Mouse (Mus musculus) kidney, adult 2 months (tissue): ENCODE results near the gene AI182371.

Source experiments
- CTCF ChIP-seq: fragments of 200-500 bp; conservative IDR thresholded peaks from 2 replicates; pipeline ENCODE4 v1.5.1; 2011; ENCODE audit warnings: low read depth, mild to moderate bottlenecking, control low read depth, low read length, moderate library complexity, mixed read lengths; ENCODE audit not compliant: insufficient read depth, insufficient read length
- POLR2A ChIP-seq: fragments of 200-500 bp; IDR thresholded peaks from one replicate; pipeline ENCODE4 v1.6.1; 2011; ENCODE audit warnings: low read depth, low read length, control low read depth

DNA sequence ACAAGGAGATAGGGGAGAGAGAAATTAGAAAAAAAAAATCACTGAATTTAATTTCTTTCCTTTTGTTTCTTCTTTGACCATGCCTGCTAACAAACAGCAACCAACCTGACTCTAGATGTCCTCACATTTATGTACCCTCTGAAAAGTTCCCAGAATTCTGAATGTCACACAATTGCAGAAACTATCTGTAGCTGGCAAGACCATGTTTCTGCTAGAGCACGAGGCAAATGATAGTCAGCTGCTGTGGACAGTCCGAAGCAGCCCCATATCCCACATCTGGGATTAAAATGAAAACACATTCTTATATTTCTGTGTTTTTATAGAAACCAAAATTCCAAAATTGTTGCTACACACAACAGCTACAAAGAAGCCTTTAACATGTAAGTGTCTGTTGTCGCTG is at the start of gene AI182371:
- TF ChIP-seq CTCF = no peak
- no peak for TF ChIP-seq POLR2A
